Mouse (Mus musculus) neural tube, embryonic 15.5 days (tissue): Measurements from ENCODE around the gene Hormad1. TPM values are rescaled to one million over a fixed set of nuclear protein-coding genes. Genes with fewer than 3 reads are reported as not detected.
"Not testable (repeated sequence)": the region's sequence is repeated elsewhere in the genome, so short reads cannot be mapped to it uniquely, and the experiment has no call there.

ENCODE experiments used
- ATAC-seq: fragments of 200-750 bp; cut with Nextera tagmentation; 2 replicates; pipeline ENCODE4 v1.8.0; 2017; ENCODE audit warnings: mild to moderate bottlenecking, moderate TSS enrichment, moderate library complexity; ENCODE audit not compliant: low FRiP score
- H3K27ac ChIP-seq: fragments of 300-500 bp; sonication (generic); replicated peaks from 2 replicates; pipeline ENCODE4 v1.5.1; 2015; ENCODE audit warnings: mild to moderate bottlenecking, inconsistent platforms
- H3K27me3 ChIP-seq: fragments of 300-500 bp; sonication (generic); replicated peaks from 2 replicates; pipeline ENCODE4 v1.6.1; 2015; ENCODE audit warnings: inconsistent platforms
- H3K36me3 ChIP-seq: fragments of 300-500 bp; sonication (generic); 2 replicates; pipeline ENCODE4 v1.6.1; 2015; ENCODE audit warnings: inconsistent platforms
- H3K4me1 ChIP-seq: fragments of 300-500 bp; sonication (generic); 2 replicates; pipeline ENCODE4 v1.6.1; 2015; ENCODE audit warnings: inconsistent platforms
- H3K4me2 ChIP-seq: fragments of 300-500 bp; sonication (generic); 2 replicates; pipeline ENCODE4 v1.6.1; 2015; ENCODE audit warnings: inconsistent platforms, mild to moderate bottlenecking, moderate library complexity
- H3K4me3 ChIP-seq: fragments of 300-500 bp; sonication (generic); replicated peaks from 2 replicates; pipeline ENCODE4 v1.5.1; 2015; ENCODE audit warnings: mild to moderate bottlenecking, inconsistent platforms
- H3K9ac ChIP-seq: fragments of 300-500 bp; sonication (generic); replicated peaks from 2 replicates; pipeline ENCODE4 v1.6.1; 2015; ENCODE audit warnings: mild to moderate bottlenecking, inconsistent platforms
- H3K9me3 ChIP-seq: fragments of 300-500 bp; sonication (generic); replicated peaks from 2 replicates; pipeline ENCODE4 v1.6.1; 2016; ENCODE audit warnings: inconsistent platforms
- WGBS: fragments of 180-500 bp; shearing (Covaris S2); methylation state at CpG from one replicate; pipeline ENCODE4 v1.1.7; 2015; ENCODE audit warnings: mixed read lengths; 5-methylcytosine and 5-hydroxymethylcytosine counted together
- polyA plus RNA-seq: library from polyadenylated mRNA; unstranded; fragments of >200 nt; fragmentation: Nextera tagmentation; extraction: Ambion mirVana; gene quantifications from 2 replicates; pipeline ENCODE4 v1.2.1, GENCODE M21; 2015

The Hormad1 gene
- polyA plus RNA-seq, 1 experiment from 2014 or later, result not detected

GRCm38 (mm10) chr3:95529814-95530213, 29.7 kb upstream of the Hormad1 start:
- Histone ChIP-seq H3K4me3 (no peak overlapping the region), H3K4me1 (no peaks in the 10 kb centered on the region), H3K27me3 (no peaks in the 10 kb centered on the region), H3K27ac (no peak overlapping the region), H3K4me2 (no peak overlapping the region), H3K36me3 (no peaks in the 10 kb centered on the region), H3K9ac (no peak overlapping the region), H3K9me3 (no peaks in the 10 kb centered on the region)
- WGBS, result 92% methylated on average over 6 of the region's 6 CpGs
- no peak for ATAC-seq

DNA sequence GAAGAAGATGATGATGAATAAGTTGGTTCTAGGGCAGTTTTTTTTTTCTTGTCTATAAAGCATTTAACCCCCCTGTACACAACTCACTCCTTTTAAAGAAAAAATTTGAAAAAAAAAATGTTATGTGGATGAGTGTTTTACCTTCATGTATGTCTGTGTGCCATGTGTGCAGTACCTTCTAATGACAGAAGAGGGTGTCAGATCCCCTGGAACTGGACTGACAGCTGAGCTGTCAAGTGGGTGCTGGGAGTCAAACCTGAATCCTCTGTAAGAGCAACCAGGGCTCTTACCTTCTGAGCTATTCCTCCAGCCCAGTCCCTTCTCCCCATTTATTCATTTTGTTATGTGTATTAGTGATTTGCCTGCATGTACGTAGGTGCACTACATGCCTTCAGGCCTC, 28.5 kb upstream of the Hormad1 start:
- H3K27me3 ChIP-seq, result no peaks in the 10 kb centered on the region
- no peaks in the 10 kb centered on the region for H3K9me3 ChIP-seq
- 90% methylated on average over 1 of the region's 1 CpGs for WGBS
- no peaks in the 10 kb centered on the region for H3K4me1 ChIP-seq
- no peak overlapping the region for H3K27ac ChIP-seq
- ATAC-seq, result no peak
- H3K4me2 ChIP-seq, result no peak overlapping the region
- no peak overlapping the region for H3K9ac ChIP-seq
- no peaks in the 10 kb centered on the region for H3K36me3 ChIP-seq
- H3K4me3 ChIP-seq, result no peak overlapping the region

DNA sequence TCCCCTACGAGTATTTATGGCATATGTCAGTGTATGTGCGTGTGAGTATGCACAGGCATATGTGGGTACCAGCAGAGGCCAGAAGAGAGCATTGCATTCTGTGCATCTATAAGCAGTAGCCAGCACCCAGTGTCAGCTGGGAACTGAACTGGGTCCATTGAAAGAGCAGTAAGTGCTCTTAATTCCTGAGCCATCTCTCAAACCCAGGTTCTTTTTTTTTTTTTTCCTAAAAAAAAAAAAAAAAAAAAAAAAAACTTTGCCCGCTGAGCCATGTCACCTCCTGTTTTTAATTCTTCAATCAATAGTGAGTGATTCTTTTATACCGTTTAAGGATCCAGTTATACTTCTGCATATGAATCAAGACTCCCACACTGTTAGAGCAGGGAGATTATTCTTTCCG, 26.1 kb upstream of the Hormad1 start:
- Histone ChIP-seq H3K27me3 (no peaks in the 10 kb centered on the region), H3K4me1 (no peaks in the 10 kb centered on the region), H3K4me3 (no peak overlapping the region), H3K9me3 (no peaks in the 10 kb centered on the region), H3K36me3 (no peaks in the 10 kb centered on the region), H3K4me2 (no peak overlapping the region), H3K27ac (no peak overlapping the region), H3K9ac (no peak overlapping the region)
- 90% methylated on average over 5 of the region's 5 CpGs for WGBS
- ATAC-seq, result no peak

DNA sequence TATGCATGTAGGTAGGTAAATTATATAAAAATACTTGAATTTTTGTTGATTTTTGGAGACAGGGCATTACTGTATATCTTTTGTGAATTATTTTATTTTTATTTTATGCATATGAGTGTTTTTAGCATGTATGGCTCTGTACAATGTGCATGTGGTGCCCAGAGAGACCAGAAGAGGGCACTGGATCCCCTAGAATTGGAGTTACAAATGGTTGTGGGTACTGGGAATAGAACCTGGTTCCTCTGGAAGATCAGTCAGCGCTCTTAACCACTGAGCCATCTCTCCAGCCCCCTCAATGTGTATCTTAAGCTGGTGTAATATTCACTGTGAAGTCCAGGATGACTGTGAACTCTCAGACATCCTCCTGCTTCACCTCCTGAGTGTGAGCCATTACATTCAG, 24.6 kb upstream of the Hormad1 start:
- Histone ChIP-seq H3K4me1 (no peaks in the 10 kb centered on the region), H3K9ac (no peak overlapping the region), H3K27me3 (no peaks in the 10 kb centered on the region), H3K4me3 (no peak overlapping the region), H3K9me3 (no peaks in the 10 kb centered on the region), H3K4me2 (no peak overlapping the region), H3K27ac (no peak overlapping the region), H3K36me3 (no peaks in the 10 kb centered on the region)
- WGBS, result 95% methylated on average over 1 of the region's 1 CpGs
- ATAC-seq, result no peak

- Histone ChIP-seq H3K4me3 (no peak overlapping the region), H3K9me3 (no peaks in the 10 kb centered on the region), H3K36me3 (no peaks in the 10 kb centered on the region), H3K9ac (no peak overlapping the region), H3K4me2 (no peak overlapping the region), H3K4me1 (no peaks in the 10 kb centered on the region), H3K27ac (no peak overlapping the region), H3K27me3 (no peaks in the 10 kb centered on the region)
- 89% methylated on average over 10 of the region's 10 CpGs for WGBS
- no peak for ATAC-seq
Observed at GRCm38 (mm10) chr3:95538936-95539335, 20.5 kb upstream of the Hormad1 start.

DNA sequence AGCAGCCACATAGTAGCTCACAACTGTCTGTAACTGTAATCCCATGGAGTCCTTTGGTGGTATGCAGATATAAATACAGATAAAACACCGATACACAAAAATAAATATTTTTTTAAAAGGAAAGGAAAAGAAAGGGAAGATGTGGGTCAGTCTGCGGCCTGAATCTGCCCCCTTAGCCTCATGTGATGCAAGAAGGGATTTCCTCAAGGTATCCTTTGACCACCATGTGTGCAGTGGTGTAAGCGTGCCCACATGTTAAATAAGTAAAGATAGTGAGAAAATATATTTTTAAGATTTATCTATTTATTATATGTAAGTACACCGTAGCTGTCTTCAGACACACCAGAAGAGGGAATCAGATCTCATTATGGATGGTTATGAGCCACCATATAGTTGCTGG, 19.6 kb upstream of the Hormad1 start:
- Histone ChIP-seq H3K27me3 (no peaks in the 10 kb centered on the region), H3K4me3 (no peak overlapping the region), H3K4me2 (no peak overlapping the region), H3K36me3 (no peaks in the 10 kb centered on the region), H3K27ac (no peak overlapping the region), H3K9ac (no peak overlapping the region), H3K9me3 (no peaks in the 10 kb centered on the region), H3K4me1 (no peaks in the 10 kb centered on the region)
- WGBS, result 95% methylated on average over 4 of the region's 4 CpGs
- ATAC-seq, result no peak

- H3K4me1 ChIP-seq, H3K9me3 ChIP-seq, H3K4me2 ChIP-seq, H3K36me3 ChIP-seq, H3K9ac ChIP-seq, H3K27me3 ChIP-seq, ATAC-seq, H3K4me3 ChIP-seq, H3K27ac ChIP-seq: not testable (repeated sequence)
- 87% methylated on average over 2 of the region's 2 CpGs for WGBS
Observed at GRCm38 (mm10) chr3:95541186-95541585, 18.3 kb upstream of the Hormad1 start.

- no peak for ATAC-seq
- no peaks in the 10 kb centered on the region for H3K27me3 ChIP-seq
- H3K27ac ChIP-seq, result no peak overlapping the region
- H3K4me2 ChIP-seq, result no peak overlapping the region
- no peaks in the 10 kb centered on the region for H3K36me3 ChIP-seq
- H3K9me3 ChIP-seq, result no peaks in the 10 kb centered on the region
- no peak overlapping the region for H3K9ac ChIP-seq
- no peaks in the 10 kb centered on the region for H3K4me1 ChIP-seq
- no peak overlapping the region for H3K4me3 ChIP-seq
Observed at GRCm38 (mm10) chr3:95542171-95542570, 17.3 kb upstream of the Hormad1 start.

GRCm38 (mm10) chr3:95542981-95543380, 16.5 kb upstream of the Hormad1 start:
- Histone ChIP-seq H3K36me3 (no peaks in the 10 kb centered on the region), H3K4me3 (no peak overlapping the region), H3K4me1 (no peaks in the 10 kb centered on the region), H3K27ac (no peak overlapping the region), H3K27me3 (no peaks in the 10 kb centered on the region), H3K4me2 (no peak overlapping the region), H3K9me3 (no peaks in the 10 kb centered on the region), H3K9ac (no peak overlapping the region)
- no peak for ATAC-seq
- 79% methylated on average over 7 of the region's 7 CpGs for WGBS

- Histone ChIP-seq H3K4me3 (no peak overlapping the region), H3K9me3 (no peaks in the 10 kb centered on the region), H3K36me3 (no peaks in the 10 kb centered on the region), H3K9ac (no peak overlapping the region), H3K27me3 (no peaks in the 10 kb centered on the region), H3K4me2 (no peak overlapping the region), H3K27ac (no peak overlapping the region), H3K4me1 (no peaks in the 10 kb centered on the region)
- 38% methylated on average over 1 of the region's 1 CpGs for whole genome bisulfite sequencing
- no peak for ATAC-seq
Observed at GRCm38 (mm10) chr3:95550176-95550575, 9.3 kb upstream of the Hormad1 start.

GRCm38 (mm10) chr3:95553986-95554385, 5.5 kb upstream of the Hormad1 start:
- Histone ChIP-seq H3K9me3 (no peaks in the 10 kb centered on the region), H3K36me3 (no peaks in the 10 kb centered on the region), H3K4me3 (no peak overlapping the region), H3K27ac (no peak overlapping the region), H3K4me2 (no peak overlapping the region), H3K4me1 (no peaks in the 10 kb centered on the region), H3K27me3 (no peaks in the 10 kb centered on the region), H3K9ac (no peak overlapping the region)
- no peak for ATAC-seq
- WGBS, result 66% methylated on average over 3 of the region's 3 CpGs

GRCm38 (mm10) chr3:95560738-95561137, 1.3 kb downstream of the Hormad1 start:
- ATAC-seq, result no peak
- Histone ChIP-seq H3K27me3 (no peaks in the 10 kb centered on the region), H3K9ac (no peak overlapping the region), H3K4me3 (no peak overlapping the region), H3K9me3 (no peaks in the 10 kb centered on the region), H3K4me2 (no peak overlapping the region), H3K4me1 (no peaks in the 10 kb centered on the region), H3K36me3 (no peaks in the 10 kb centered on the region), H3K27ac (no peak overlapping the region)
- 94% methylated on average over 3 of the region's 3 CpGs for WGBS

DNA sequence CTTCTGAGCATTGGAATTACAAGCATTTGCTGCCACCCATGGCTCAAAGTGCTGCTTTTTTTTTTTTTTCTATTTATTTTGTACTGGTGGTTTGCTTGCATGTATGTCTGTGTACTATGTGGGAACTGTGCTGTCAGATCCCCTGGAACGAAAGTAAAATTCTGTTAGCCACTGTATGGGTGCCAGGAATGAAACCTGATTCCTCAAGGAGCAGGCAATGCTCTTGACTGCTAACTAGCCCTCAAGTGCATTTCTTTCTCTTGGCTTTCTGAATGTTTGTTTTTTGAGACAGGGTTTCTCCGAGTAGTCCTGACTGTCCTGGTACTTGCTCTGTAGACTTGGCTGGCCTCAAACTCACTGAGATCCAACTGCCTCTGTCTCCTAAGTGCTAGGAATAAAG, 2.3 kb downstream of the Hormad1 start:
- Histone ChIP-seq H3K4me3 (no peak overlapping the region), H3K27ac (no peak overlapping the region), H3K4me2 (no peak overlapping the region), H3K9me3 (no peaks in the 10 kb centered on the region), H3K36me3 (no peaks in the 10 kb centered on the region), H3K9ac (no peak overlapping the region), H3K4me1 (no peaks in the 10 kb centered on the region), H3K27me3 (no peaks in the 10 kb centered on the region)
- no peak for ATAC-seq
- 68% methylated on average over 2 of the region's 2 CpGs for WGBS
